Mouse (Mus musculus) lung, adult 18-20 months (tissue): ENCODE measurements around the gene Man1c1.

Source experiments
- DNase-seq, 2 experiments: peaks; one replicate each; pipeline ENCODE4 v3.0.0; 2022; ENCODE audit warnings: mixed read lengths in 2 of 2

Man1c1 gene

DNA sequence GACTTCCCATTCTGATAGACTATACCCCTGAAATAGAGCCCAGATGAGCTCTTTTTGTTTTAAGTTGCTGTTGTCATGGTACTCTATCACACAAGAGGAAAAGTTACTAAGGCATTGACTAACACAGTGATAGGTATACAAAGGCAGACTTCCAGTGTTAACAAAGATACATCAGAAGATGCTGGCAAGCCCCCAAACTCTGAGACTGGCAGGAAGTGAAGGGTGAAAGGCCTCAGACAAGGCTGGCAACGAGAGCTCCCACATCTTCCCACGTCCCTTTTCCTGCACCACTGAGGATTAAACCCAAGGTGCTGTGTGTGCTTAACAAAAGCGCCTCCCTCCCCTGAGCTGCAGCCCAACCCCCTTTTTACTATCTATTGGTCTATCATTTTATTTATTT, 19.2 kb upstream of the Man1c1 start:
- peak in 1 of 2 experiments; percentile 32 for DNase-seq

GRCm38 (mm10) chr4:134721076-134721475, 17.0 kb upstream of the Man1c1 start:
- DNase-seq = no peak

DNA sequence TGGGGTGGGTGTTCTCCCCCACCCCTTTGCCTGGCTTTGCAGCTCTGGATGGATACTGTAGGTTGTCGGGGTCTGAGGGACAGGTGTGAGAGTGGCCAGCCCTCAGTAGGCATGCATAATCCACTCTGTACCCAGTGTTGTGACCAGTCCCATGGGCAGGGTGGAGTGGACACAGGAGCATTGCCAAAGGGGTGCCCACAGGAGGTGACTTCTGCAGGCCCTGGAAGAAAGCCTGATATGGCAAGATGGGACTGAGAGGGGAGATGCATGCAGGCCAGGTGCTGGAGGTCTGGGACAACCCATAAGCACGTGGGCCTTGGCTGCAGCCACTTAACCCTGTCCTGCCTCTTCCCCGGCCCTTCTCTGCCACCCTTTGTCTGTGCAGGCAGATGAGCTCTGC, 16.3 kb upstream of the Man1c1 start:
- no peak for DNase-seq

DNA sequence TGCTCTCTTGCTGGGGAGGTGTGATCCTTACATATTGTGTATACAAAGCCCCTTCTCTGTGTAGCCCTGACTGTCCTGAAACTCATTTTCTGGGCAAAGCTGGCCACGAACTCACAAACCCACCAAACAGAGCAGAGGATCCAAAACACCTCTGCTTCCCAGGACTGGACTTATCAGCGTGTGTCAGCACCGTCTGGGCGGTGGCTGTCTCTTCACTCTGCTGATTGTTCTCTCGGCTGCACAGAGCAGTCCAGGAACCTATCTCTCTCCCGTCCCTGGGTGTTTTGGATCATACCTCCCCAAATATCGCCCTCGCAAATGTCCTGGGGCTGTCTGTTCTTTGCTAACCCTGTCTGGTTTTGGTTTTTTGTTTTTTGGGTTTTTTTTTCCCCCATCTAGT, 15.4 kb upstream of the Man1c1 start:
- DNase-seq = no peak

DNA sequence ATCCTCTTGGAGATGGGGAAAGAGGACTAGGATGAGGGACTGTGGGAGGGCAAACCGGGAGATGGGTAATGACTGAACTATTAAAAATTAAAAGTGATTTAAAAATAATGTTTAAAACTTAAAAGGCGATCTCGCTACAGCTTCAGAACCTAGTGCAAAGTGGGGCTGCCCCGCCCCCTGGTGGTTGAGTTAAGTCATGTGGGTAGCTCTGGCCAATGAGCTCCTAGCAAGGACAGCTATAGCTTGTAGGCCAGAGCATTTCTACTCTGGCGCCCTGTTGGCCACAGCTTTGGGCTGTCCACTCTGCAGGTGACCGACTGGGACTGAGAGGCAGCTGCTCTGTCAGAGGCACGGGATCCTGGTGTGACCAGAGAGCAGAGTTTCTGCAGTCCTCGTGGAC, 9.8 kb upstream of the Man1c1 start:
- peak; percentile 78 to 83 for DNase-seq

GRCm38 (mm10) chr4:134705311-134705710, 1.2 kb upstream of the Man1c1 start:
- no peak for DNase-seq

- DNase-seq = no peak
Measured at GRCm38 (mm10) chr4:134704590-134704989, 500 bp upstream of the Man1c1 start.

DNA sequence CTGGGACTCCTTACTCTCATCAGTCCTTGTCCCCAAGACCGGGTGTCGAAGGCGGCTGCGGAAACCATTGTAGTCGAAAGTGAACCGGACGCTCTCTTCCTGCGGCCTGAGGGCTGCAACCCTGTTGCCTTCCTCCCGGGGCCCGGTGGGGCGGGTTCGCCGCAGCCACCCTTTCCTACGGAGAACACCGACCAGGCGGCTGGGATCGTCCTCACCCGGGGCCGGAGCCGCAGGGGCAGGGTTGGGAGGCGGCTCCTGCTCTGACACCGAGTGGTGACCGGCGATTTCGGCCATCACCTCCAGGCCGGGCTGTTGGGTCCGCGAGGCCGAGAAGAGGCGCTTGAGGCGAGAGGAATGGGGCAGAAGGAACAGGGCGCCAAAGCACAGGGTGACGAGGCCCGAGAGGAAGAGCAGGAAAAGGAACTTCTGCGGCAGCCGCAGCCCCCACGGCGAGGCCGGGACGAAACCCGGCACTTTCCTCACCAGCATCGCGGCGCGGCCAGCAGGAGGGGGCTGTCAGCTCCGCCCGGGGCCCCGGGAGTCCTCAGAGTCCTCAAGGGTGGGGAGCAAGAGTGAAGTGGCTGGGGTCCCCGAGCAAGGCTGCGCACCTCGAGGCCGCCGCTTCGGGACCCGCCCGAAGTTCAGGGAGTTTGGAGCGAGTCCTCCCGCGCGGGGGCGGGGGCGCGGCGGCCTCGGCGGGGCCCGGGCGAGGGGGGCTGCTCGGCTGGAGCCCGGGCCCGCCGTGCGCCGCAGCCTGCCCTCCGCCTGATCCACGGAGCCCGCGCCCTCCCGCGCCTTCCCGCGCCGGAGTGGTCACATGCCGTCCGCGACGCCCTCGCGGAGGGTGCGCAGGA, 882 bp downstream of the Man1c1 start:
- peak; percentile 53 to 57 for DNase-seq

DNA sequence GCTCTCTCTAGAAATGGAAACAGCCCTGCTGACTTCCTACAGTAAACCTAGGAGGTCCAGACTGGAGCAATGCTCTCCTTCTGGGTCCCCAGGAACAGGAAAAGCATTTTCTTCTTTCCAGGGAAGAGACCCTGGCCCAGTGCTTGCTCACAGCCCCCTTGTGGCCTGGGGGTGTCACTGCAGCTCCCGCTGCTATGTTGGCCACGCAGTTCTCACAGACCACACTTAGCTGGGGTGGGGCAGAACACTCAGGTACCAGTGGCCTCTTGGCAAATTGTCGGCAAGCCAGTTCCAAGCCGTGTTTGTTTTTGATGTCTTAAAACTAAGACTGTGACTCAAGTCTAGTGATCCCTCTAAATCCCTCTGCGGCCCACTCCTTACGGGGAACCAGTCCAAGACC, 2.2 kb downstream of the Man1c1 start:
- DNase-seq = peak; percentile 83 to 90

- DNase-seq = no peak
Measured at GRCm38 (mm10) chr4:134700911-134701310, 3.2 kb downstream of the Man1c1 start.

GRCm38 (mm10) chr4:134693202-134693940, 10.7 kb downstream of the Man1c1 start:
- no peak for DNase-seq

- no peak for DNase-seq
Measured at GRCm38 (mm10) chr4:134692388-134692787, 11.7 kb downstream of the Man1c1 start.

- DNase-seq = no peak
Measured at GRCm38 (mm10) chr4:134686022-134686661, 17.9 kb downstream of the Man1c1 start.

GRCm38 (mm10) chr4:134684637-134685338, 19.3 kb downstream of the Man1c1 start:
- no peak for DNase-seq

GRCm38 (mm10) chr4:134683892-134684291, 20.2 kb downstream of the Man1c1 start:
- DNase-seq = peak; percentile 31 to 56

DNA sequence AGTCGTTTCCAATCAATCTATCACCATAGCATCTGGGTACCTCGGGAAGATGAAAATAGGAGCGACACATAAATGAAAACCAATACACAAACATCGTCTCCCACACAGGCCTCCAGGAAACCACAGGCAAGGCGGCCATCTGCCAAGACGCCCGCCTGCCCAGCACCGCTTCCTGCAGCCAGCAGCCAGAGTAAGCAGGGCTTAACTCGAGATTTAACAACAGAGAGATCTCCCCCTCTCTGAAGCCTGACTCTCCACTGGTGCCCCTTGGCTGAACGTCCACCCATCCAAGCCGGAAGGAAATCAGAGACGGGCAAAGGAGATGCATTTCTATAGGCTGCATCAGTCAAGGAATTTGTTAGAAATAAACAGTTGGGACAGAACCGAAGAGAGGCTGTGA, 21.1 kb downstream of the Man1c1 start:
- no peak for DNase-seq

GRCm38 (mm10) chr4:134682423-134682822, 21.7 kb downstream of the Man1c1 start:
- no peak for DNase-seq

DNA sequence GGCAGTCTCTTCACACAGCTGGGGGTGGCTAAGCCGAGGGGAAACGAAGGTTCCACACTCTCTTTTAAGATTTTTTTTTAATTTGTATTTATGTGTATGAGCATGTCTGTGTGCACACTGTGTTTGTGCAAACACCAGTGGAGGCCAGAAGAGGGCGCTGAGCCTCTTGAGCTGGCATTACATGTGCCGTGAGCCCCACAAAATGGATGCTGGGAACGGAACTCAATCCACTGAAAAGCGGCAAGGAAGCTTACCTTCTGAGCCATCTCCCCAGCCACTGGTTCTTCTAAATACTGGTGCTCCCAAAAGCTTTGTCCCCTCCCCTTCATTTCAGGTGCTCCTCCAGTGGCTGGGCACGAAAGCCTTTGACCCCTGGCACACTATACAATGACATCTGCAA, 22.3 kb downstream of the Man1c1 start:
- no peak for DNase-seq

GRCm38 (mm10) chr4:134677556-134678508, 26.3 kb downstream of the Man1c1 start:
- DNase-seq = no peak

- no peak for DNase-seq
Measured at GRCm38 (mm10) chr4:134675800-134676199, 28.3 kb downstream of the Man1c1 start.

DNA sequence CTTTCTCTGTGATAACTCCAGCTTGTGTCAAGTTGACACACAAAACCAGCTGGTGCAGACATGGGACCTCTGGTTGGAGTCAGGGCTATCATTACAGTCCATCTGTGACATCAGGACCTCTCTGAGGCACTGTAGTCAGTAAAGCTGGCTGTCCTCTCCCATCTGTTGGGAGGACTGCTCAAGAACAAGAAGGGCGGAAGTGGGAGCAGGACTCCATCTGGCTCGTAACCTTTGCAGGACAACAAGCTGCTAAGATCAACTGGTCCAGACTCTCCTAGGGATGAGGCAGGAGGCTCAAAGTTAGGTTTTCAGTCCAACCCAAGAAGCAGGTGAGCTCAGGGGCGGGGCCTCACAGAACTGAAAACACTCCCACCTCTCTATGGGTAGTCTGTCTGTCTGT, 29.1 kb downstream of the Man1c1 start:
- DNase-seq = no peak
